Mouse (Mus musculus) adipose tissue, adult 10 weeks (tissue): ENCODE results near the gene H2-Q4. TPM values are rescaled to one million over a fixed set of nuclear protein-coding genes. Genes with fewer than 3 reads are reported as not detected.

Experiments
- polyA plus RNA-seq: library from polyadenylated mRNA; stranded (reverse); fragments of 350-450 nt; fragmentation: Illumina TruSeq; extraction: RNeasy Lipid Tissue Mini Kit (QIAGEN cat#74804); gene quantifications from one replicate; pipeline ENCODE4 v1.2.3, GENCODE M21; 2014; ENCODE audit warnings: low read depth, low replicate concordance

The H2-Q4 gene
- polyA plus RNA-seq = 52.9 TPM

GRCm38 (mm10) chr17:35379369-35379728, at the start of gene H2-Q4:
Gene H2-Q4, plus strand, starts transcription at chr17:35379617.

GRCm38 (mm10) chr17:35342071-35342671, 37.2 kb upstream of the H2-Q4 start, which contains the start of gene H2-Q2:
Gene H2-Q2, plus strand, starts transcription at chr17:35342242.

GRCm38 (mm10) chr17:35424624-35425416, 45.4 kb downstream of the H2-Q4 start, which contains the start of gene H2-Q6:
Gene H2-Q6, plus strand, starts transcription at chr17:35424850.

Other genes with a start within 250 kb of the H2-Q4 start
- not detected for gene Apom, start 247.6 kb upstream of the H2-Q4 start, polyA plus RNA-seq
- 130 TPM for gene Bag6, start 244.4 kb upstream of the H2-Q4 start, polyA plus RNA-seq
- gene Prrc2a, start 214.7 kb upstream of the H2-Q4 start, polyA plus RNA-seq = 229 TPM
- gene Aif1, start 203.5 kb upstream of the H2-Q4 start, polyA plus RNA-seq = 21.1 TPM
- gene Lst1, start 191.2 kb upstream of the H2-Q4 start, polyA plus RNA-seq = 11.5 TPM
- gene Ltb, start 185.2 kb upstream of the H2-Q4 start, polyA plus RNA-seq = 1.9 TPM
- 0.61 TPM for gene Tnf, start 177.6 kb upstream of the H2-Q4 start, polyA plus RNA-seq
- gene Lta, start 174.3 kb upstream of the H2-Q4 start, polyA plus RNA-seq = not detected
- 1.2 TPM for gene Gm16181, start 158.8 kb upstream of the H2-Q4 start, polyA plus RNA-seq
- gene Atp6v1g2, start 146.0 kb upstream of the H2-Q4 start, polyA plus RNA-seq = 22.6 TPM
- 16.9 TPM for gene Nfkbil1, start 143.8 kb upstream of the H2-Q4 start, polyA plus RNA-seq
- gene Ddx39b, start 137.9 kb upstream of the H2-Q4 start, polyA plus RNA-seq = 177 TPM
- gene H2-D1, start 116.9 kb upstream of the H2-Q4 start, polyA plus RNA-seq = 739 TPM
- gene H2-Q1, start 59.2 kb upstream of the H2-Q4 start, polyA plus RNA-seq = not detected
- 3.6 TPM for gene H2-Q2, start 37.4 kb upstream of the H2-Q4 start, polyA plus RNA-seq
- gene H2-Q6, start 45.2 kb downstream of the H2-Q4 start, polyA plus RNA-seq = 27.5 TPM
- 30.0 TPM for gene H2-Q7, start 59.5 kb downstream of the H2-Q4 start, polyA plus RNA-seq
- gene H2-Q10, start 90.5 kb downstream of the H2-Q4 start, polyA plus RNA-seq = 6.2 TPM
- not detected for gene Pou5f1, start 126.4 kb downstream of the H2-Q4 start, polyA plus RNA-seq
- gene Tcf19, start 137.2 kb downstream of the H2-Q4 start, polyA plus RNA-seq = 6.6 TPM
- gene Cchcr1, start 137.5 kb downstream of the H2-Q4 start, polyA plus RNA-seq = 13.5 TPM
- not detected for gene Psors1c2, start 153.6 kb downstream of the H2-Q4 start, polyA plus RNA-seq
- 27.1 TPM for gene Cdsn, start 172.5 kb downstream of the H2-Q4 start, polyA plus RNA-seq
- gene 2300002M23Rik, start 187.8 kb downstream of the H2-Q4 start, polyA plus RNA-seq = 0.65 TPM
- gene Sfta2, start 221.9 kb downstream of the H2-Q4 start, polyA plus RNA-seq = 0.82 TPM
- gene Gm9573, start 247.0 kb downstream of the H2-Q4 start, polyA plus RNA-seq = not detected